In genomic region chr13:67469274-67469673, GRCm38 (mm10) we compare ENCODE assay signal across 34 mouse cellular contexts. TPM values are rescaled to one million over a fixed set of nuclear protein-coding genes. Genes with fewer than 3 reads are reported as not detected.
"Had no signal": no experiment of that assay in that cellular context is flagged by ENCODE, and none has a peak within 500 bp of the region (broad histone marks: within the 10 kb centered on the region; RNA-seq: fewer than 3 reads in every experiment).

No protein-coding gene starts in this region.

- H3K27me3 ChIP-seq: heart, embryonic 12.5 days; hindbrain, embryonic 12.5 days; intestine, embryonic 15.5 days; limb, embryonic 12.5 days had no signal

- H3K9ac ChIP-seq: heart, embryonic 12.5 days; hindbrain, embryonic 12.5 days; hindbrain, embryonic 14.5 days; intestine, embryonic 15.5 days; limb, embryonic 12.5 days; liver, embryonic 14.5 days had no signal

- H3K4me3 ChIP-seq: gastrocnemius, adult 2 months; heart, embryonic 10.5 days; heart, embryonic 12.5 days; hindbrain, embryonic 10.5 days; hindbrain, embryonic 12.5 days; intestine, embryonic 15.5 days; layer of hippocampus, adult 2 months; left cerebral cortex, adult 2 months; limb, embryonic 10.5 days; limb, embryonic 12.5 days had no signal

- ATAC-seq: hindbrain, embryonic 16.5 days; inflammation-experienced regulatory T-cells, adult 6 months; intestine, embryonic 15.5 days; intestine, postnatal 0 days had no signal

- H3K27ac ChIP-seq: gastrocnemius, adult 2 months; heart, embryonic 10.5 days; hindbrain, embryonic 10.5 days; hindbrain, embryonic 12.5 days; hindbrain, embryonic 14.5 days; intestine, embryonic 15.5 days; layer of hippocampus, adult 2 months; left cerebral cortex, adult 2 months; limb, embryonic 10.5 days; limb, embryonic 12.5 days; liver, embryonic 14.5 days had no signal

- H3K4me1 ChIP-seq: heart, embryonic 10.5 days; heart, embryonic 12.5 days; hindbrain, embryonic 10.5 days; hindbrain, embryonic 12.5 days; intestine, embryonic 15.5 days; limb, embryonic 10.5 days; limb, embryonic 12.5 days had no signal

- H3K9me3 ChIP-seq: heart, embryonic 10.5 days; heart, embryonic 12.5 days; hindbrain, embryonic 10.5 days; hindbrain, embryonic 12.5 days; intestine, embryonic 15.5 days; limb, embryonic 10.5 days had no signal

- H3K4me2 ChIP-seq: heart, embryonic 12.5 days; hindbrain, embryonic 12.5 days; hindbrain, embryonic 14.5 days; intestine, embryonic 15.5 days; limb, embryonic 12.5 days had no signal

- DNase-seq: gastrocnemius, adult 2 months; gastrocnemius, postnatal 10 days; gastrocnemius, postnatal 25 days; heart, adult 18-20 months; heart, postnatal 10 days; heart, postnatal 4 days; kidney, adult 18-20 months; kidney, adult 8-10 months; kidney, postnatal 10 days; kidney, postnatal 25 days; kidney, postnatal 4 days; liver had no signal

RNA-seq across cellular contexts. Expression of gene Gm26965, which starts 56.7 kb away (rescaled TPM):
- total RNA-seq: gastrocnemius, postnatal 10 days; gastrocnemius, postnatal 25 days; gastrocnemius, postnatal 4 days; granulocyte monocyte progenitor cell, adult 5-6 weeks; heart, adult 18-20 months; heart, postnatal 10 days; heart, postnatal 25 days; heart, postnatal 4 days had no signal
- polyA plus RNA-seq: heart, embryonic 10.5 days; heart, embryonic 12.5 days; heart, embryonic 14.5 days; heart, embryonic 16.5 days; hindbrain, embryonic 10.5 days; hindbrain, embryonic 12.5 days; hindbrain, embryonic 14.5 days; intestine, embryonic 15.5 days; intestine, postnatal 0 days; kidney, embryonic 14.5 days; kidney, embryonic 16.5 days; limb, embryonic 10.5 days; limb, embryonic 14.5 days; liver, embryonic 14.5 days had no signal
